8 mouse cellular contexts compared by ENCODE assay signal in the genomic region with DNA sequence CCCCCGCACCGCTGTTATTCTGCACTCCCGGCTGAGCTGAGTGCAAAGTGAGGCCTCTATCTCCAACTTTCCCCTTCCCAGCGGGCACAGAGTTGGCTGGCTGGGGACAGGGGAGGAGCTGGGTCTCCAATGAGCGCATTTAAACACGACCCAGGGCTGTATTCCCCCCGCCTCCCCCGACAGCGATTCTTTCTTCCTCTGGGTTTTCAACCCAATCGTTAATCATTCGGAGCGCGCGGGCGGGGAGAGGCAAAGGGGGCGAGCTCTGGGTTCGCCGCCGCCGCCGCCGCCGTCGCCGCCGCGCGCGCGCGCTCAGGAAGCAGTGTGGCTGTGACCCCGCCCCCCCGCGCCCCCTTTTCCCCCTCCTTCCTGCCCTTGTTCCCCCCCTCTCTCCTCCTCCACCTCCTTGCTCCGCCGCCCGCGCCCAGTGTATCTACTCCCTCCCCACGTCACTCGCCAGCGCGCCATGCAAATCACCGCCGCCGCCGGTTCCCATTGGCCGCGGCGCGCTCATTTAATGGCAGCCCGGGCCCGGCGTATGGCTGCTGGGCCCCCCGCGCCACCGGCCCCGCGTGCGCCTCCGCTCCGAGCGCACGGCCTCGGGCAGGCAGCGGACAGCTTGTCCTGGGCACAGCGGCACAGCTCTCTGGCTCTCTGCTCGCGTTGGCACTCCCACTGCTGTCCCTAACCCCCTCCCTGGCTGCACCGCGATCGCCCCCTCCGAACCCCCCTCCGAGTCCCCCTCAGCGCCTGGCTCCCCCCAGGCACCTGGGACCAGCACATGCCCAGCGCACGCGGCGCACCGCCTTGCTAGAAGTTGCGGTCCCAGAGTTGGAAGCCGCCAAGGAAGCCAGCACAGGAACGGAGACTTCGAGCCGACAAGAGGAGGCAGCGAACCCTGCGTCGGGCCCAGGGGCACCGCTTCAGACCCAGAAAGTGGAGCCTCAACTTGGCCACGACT. TPM values are rescaled to one million over a fixed set of nuclear protein-coding genes. Genes with fewer than 3 reads are reported as not detected.
DNase-seq lines count a peak whose midpoint lies in the region; ATAC-seq and TF ChIP-seq lines count a peak whose summit lies in the region.

Gene Sox1 (plus strand): TSS at position 225 of the 961 bp plus-strand sequence.

- DNase-seq in cerebellum, postnatal 36 days: no peak
- no peak for DNase-seq in liver, embryonic 14.5 days (ENCODE audit: low read depth in 3 of 3, low spot score in 3 of 3)
- peak; percentile 83 for DNase-seq in right cerebral cortex, postnatal 4 days
- DNase-seq in gastrocnemius, adult 18-20 months (ENCODE audit: low spot score): no peak

- no peak for TF ChIP-seq EP300 in liver, embryonic 14.5 days (IDR thresholded peaks at IDR 0.05; ENCODE audit: low read depth)

- H3K4me3 ChIP-seq in E14TG2a.4 (replicated peaks; ENCODE audit: low read length): peak within 1 kb of the TSS; percentile 80
- peak within 1 kb of the TSS; percentile 43 for H3K4me3 ChIP-seq in embryonic facial prominence, embryonic 13.5 days
- peak within 1 kb of the TSS; percentile 31 for H3K4me3 ChIP-seq in intestine, embryonic 15.5 days (replicated peaks)
- 0 out of 4 replicates have a peak within 1 kb of the TSS, but pooled peaks of 1 of the 2 experiments have one; percentile 10 for H3K4me3 ChIP-seq in liver, embryonic 14.5 days (ENCODE audit: insufficient read depth in 1 of 2, low read depth in 2 of 2, low read length in 2 of 2)

- H3K4me1 ChIP-seq in E14TG2a.4 (replicated peaks; ENCODE audit: low read depth, low read length): peaks cover 40% of the 10 kb centered on the region
- peaks cover 26% of the 10 kb centered on the region for H3K4me1 ChIP-seq in embryonic facial prominence, embryonic 13.5 days
- peaks cover 23% of the 10 kb centered on the region for H3K4me1 ChIP-seq in intestine, embryonic 15.5 days (replicated peaks)
- H3K4me1 ChIP-seq in liver, embryonic 14.5 days (replicated peaks; ENCODE audit: control insufficient read depth in 2 of 2, insufficient read depth in 2 of 2, low read length in 1 of 2): no peaks in the 10 kb centered on the region

- TF ChIP-seq CTCF in E14TG2a.4 (conservative IDR thresholded peaks at IDR 0.05; ENCODE audit: low read length): no peak
- TF ChIP-seq CTCF in liver, embryonic 14.5 days (IDR thresholded peaks at IDR 0.05; ENCODE audit: low read depth): no peak

- H3K27ac ChIP-seq in embryonic facial prominence, embryonic 13.5 days: no peak within 1 kb of the TSS
- H3K27ac ChIP-seq in intestine, embryonic 15.5 days: no peak within 1 kb of the TSS
- H3K27ac ChIP-seq in liver, embryonic 14.5 days: no peak within 1 kb of the TSS

- H3K9me3 ChIP-seq in E14TG2a.4 (ENCODE audit: low read length): no peaks in the 10 kb centered on the region
- no peaks in the 10 kb centered on the region for H3K9me3 ChIP-seq in embryonic facial prominence, embryonic 13.5 days
- no peaks in the 10 kb centered on the region for H3K9me3 ChIP-seq in intestine, embryonic 15.5 days
- no peaks in the 10 kb centered on the region for H3K9me3 ChIP-seq in liver, embryonic 14.5 days (ENCODE audit: control insufficient read depth, low read length)

- peaks cover 86% of the 10 kb centered on the region for H3K27me3 ChIP-seq in E14TG2a.4 (ENCODE audit: insufficient read depth, low read length)
- peaks cover 98% of the 10 kb centered on the region for H3K27me3 ChIP-seq in embryonic facial prominence, embryonic 13.5 days
- H3K27me3 ChIP-seq in intestine, embryonic 15.5 days (replicated peaks): peaks cover 90% of the 10 kb centered on the region
- peaks cover 99% of the 10 kb centered on the region for H3K27me3 ChIP-seq in liver, embryonic 14.5 days (ENCODE audit: control insufficient read depth, insufficient read depth, low read length)

- H3K36me3 ChIP-seq in E14TG2a.4 (ENCODE audit: insufficient read depth, low read length): no peaks in the 10 kb centered on the region
- H3K36me3 ChIP-seq in embryonic facial prominence, embryonic 13.5 days: no peaks in the 10 kb centered on the region
- no peaks in the 10 kb centered on the region for H3K36me3 ChIP-seq in intestine, embryonic 15.5 days
- H3K36me3 ChIP-seq in liver, embryonic 14.5 days (replicated peaks; ENCODE audit: control insufficient read depth, insufficient read depth, low read depth): no peaks in the 10 kb centered on the region

- peak; percentile 32; the same call in 1 of the 2 replicates for ATAC-seq in cerebellum, adult (ENCODE audit: insufficient number of reproducible peaks, low FRiP score, low TSS enrichment)
- peak; percentile 60 for ATAC-seq in embryonic facial prominence, embryonic 13.5 days (ENCODE audit: insufficient number of reproducible peaks, insufficient read depth, low FRiP score, low TSS enrichment, low read depth)
- peak; percentile 75 for ATAC-seq in intestine, embryonic 15.5 days
- ATAC-seq in liver, embryonic 14.5 days (ENCODE audit: insufficient read depth): no peak

- peak within 1 kb of the TSS; percentile 65 for H3K4me2 ChIP-seq in embryonic facial prominence, embryonic 13.5 days
- peak within 1 kb of the TSS; percentile 74 for H3K4me2 ChIP-seq in intestine, embryonic 15.5 days (replicated peaks)
- H3K4me2 ChIP-seq in liver, embryonic 14.5 days (ENCODE audit: low read depth): peak within 1 kb of the TSS; percentile 24

- WGBS in embryonic facial prominence, embryonic 13.5 days: under 1% methylated on average over 85 of the region's 89 CpGs
- under 1% methylated on average over 79 of the region's 89 CpGs for WGBS in intestine, embryonic 15.5 days
- WGBS in liver, embryonic 14.5 days (ENCODE audit: insufficient replicate concordance): 2% methylated on average over 81 of the region's 89 CpGs

- 0 out of 2 replicates have a peak within 1 kb of the TSS, but pooled peaks have one; percentile 44 for H3K9ac ChIP-seq in embryonic facial prominence, embryonic 13.5 days
- H3K9ac ChIP-seq in intestine, embryonic 15.5 days: no peak within 1 kb of the TSS
- no peak within 1 kb of the TSS for H3K9ac ChIP-seq in liver, embryonic 14.5 days (replicated peaks)

RNA-seq across cellular contexts. Expression of gene Sox1, which starts in this region (rescaled TPM):
- not detected in 2 replicates for polyA plus RNA-seq in embryonic facial prominence, embryonic 13.5 days (2015; fragmentation: Nextera tagmentation; extraction: Ambion mirVana)
- polyA plus RNA-seq in intestine, embryonic 15.5 days (2015; fragmentation: Nextera tagmentation; extraction: Ambion mirVana): not detected in 2 replicates
- polyA plus RNA-seq in liver, embryonic 14.5 days (2012; rRNA removed): 0.06 TPM in 1 of 2 replicates, not detected in the other
- not detected in 2 replicates for polyA plus RNA-seq in liver, embryonic 14.5 days (2014; fragmentation: Nextera tagmentation; extraction: Ambion mirVana)
- not detected for total RNA-seq in gastrocnemius, adult 18-20 months (2021)

Comparison
In these comparisons a context has a peak if more than half of its experiments do, and no peak if none do; other contexts are left out.
1. Peak in ATAC-seq, H3K4me3 ChIP-seq, H3K9ac ChIP-seq and H3K4me2 ChIP-seq in embryonic facial prominence, embryonic 13.5 days; RNA of the gene not detected or under 1 TPM.
2. Peak in ATAC-seq, H3K4me3 ChIP-seq and H3K4me2 ChIP-seq in intestine, embryonic 15.5 days; RNA of the gene not detected or under 1 TPM.
3. H3K4me2 ChIP-seq: peak in every context shown above with its lines; median percentile 74 in intestine, embryonic 15.5 days; 65 in embryonic facial prominence, embryonic 13.5 days; 24 in liver, embryonic 14.5 days.